Mouse (Mus musculus) intestine, postnatal 0 days (tissue): ENCODE data around the gene Nprl3. TPM values are rescaled to one million over a fixed set of nuclear protein-coding genes. Genes with fewer than 3 reads are reported as not detected.

Experiments used
- ATAC-seq: fragments of 200-750 bp; cut with Nextera tagmentation; 2 replicates; pipeline ENCODE4 v1.8.0; 2017; ENCODE audit warnings: mild to moderate bottlenecking, moderate TSS enrichment, moderate library complexity
- H3K27ac ChIP-seq: fragments of 300-500 bp; sonication (generic); 2 replicates; pipeline ENCODE4 v1.5.1; 2014; ENCODE audit warnings: mild to moderate bottlenecking, low read depth, low read length, moderate library complexity
- H3K27me3 ChIP-seq: fragments of 300-500 bp; sonication (generic); replicated peaks from 2 replicates; pipeline ENCODE4 v1.6.1; 2014; ENCODE audit warnings: low read length, mixed read lengths; ENCODE audit not compliant: control insufficient read depth, insufficient read depth
- H3K36me3 ChIP-seq: fragments of 300-500 bp; sonication (generic); 2 replicates; pipeline ENCODE4 v1.6.1; 2014; ENCODE audit warnings: mild to moderate bottlenecking, moderate library complexity; ENCODE audit not compliant: control insufficient read depth, insufficient read depth
- H3K4me1 ChIP-seq: fragments of 300-500 bp; sonication (generic); replicated peaks from 2 replicates; pipeline ENCODE4 v1.6.1; 2014; ENCODE audit warnings: antibody characterized with exemption, low read length, mixed read lengths; ENCODE audit not compliant: control insufficient read depth, insufficient read depth
- H3K4me2 ChIP-seq: fragments of 300-500 bp; sonication (generic); replicated peaks from 2 replicates; pipeline ENCODE4 v1.6.1; 2014; ENCODE audit warnings: low read depth, mild to moderate bottlenecking, moderate library complexity
- H3K4me3 ChIP-seq: fragments of 300-500 bp; sonication (generic); 2 replicates; pipeline ENCODE4 v1.5.1; 2014; ENCODE audit warnings: low read depth, low read length
- H3K9ac ChIP-seq: fragments of 300-500 bp; sonication (generic); 2 replicates; pipeline ENCODE4 v1.6.1; 2014; ENCODE audit warnings: mild to moderate bottlenecking, low read depth, low read length
- H3K9me3 ChIP-seq: fragments of 300-500 bp; sonication (generic); 2 replicates; pipeline ENCODE4 v1.6.1; 2016; ENCODE audit warnings: mixed run types; ENCODE audit not compliant: control insufficient read depth
- CTCF ChIP-seq: sonication (generic); IDR thresholded peaks from 2 replicates; pipeline ENCODE4 v1.5.1; 2016; ENCODE audit warnings: low read depth, mild to moderate bottlenecking, control low read depth, antibody characterized with exemption, moderate library complexity
- WGBS: fragments of 180-500 bp; shearing (Covaris S2); extraction: QIAGEN DNeasy Blood & Tissue Kit; methylation state at CpG from one replicate; pipeline ENCODE4 v1.1.7; 2014; 5-methylcytosine and 5-hydroxymethylcytosine counted together
- polyA plus RNA-seq: library from polyadenylated mRNA; unstranded; fragments of >200 nt; fragmentation: Nextera tagmentation; extraction: Ambion mirVana; gene quantifications from 2 replicates; pipeline ENCODE4 v1.2.1, GENCODE M21; 2015

Nprl3 gene
- polyA plus RNA-seq, 1 experiment from 2014 or later: 19.8 TPM

DNA sequence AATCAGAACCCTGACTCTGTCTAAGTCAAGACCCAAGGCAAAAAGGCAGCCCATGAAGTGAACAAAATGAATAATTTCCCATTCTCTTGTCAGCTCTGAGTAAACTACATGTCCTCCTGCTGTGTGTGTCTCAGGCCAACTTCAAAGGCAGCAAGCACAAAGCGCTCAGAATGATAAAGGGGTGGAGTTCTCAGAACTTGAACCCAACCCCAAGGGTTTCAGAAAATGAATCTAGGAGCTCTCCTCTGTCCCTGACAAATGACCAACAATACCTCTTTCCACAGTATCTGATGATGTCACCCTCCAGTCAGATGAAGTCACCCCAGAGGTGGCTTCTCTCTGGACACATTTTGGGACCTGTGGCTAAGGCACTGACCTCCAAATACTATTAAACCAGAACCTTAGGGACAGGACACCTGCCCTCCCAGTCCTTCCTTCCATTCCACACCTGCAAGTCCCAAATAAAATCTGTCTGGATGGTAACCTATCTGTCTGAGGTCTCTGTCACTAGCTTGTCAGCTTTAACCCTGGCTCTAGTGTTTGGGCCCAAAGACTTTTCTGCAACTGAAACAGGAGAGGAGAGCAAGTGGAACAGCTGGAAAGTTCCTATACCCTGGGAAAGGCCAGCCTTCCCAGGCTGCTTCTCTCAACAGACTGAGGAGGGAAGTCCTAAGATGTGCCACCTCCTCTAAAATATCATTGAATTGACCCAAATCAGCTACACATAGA is 14.1 kb upstream of the Nprl3 start:
- ATAC-seq: no peak
- no peak overlapping the region for H3K4me2 ChIP-seq
- H3K4me3 ChIP-seq: no peak overlapping the region
- H3K9ac ChIP-seq: no peak overlapping the region
- no peaks in the 10 kb centered on the region for H3K36me3 ChIP-seq
- peaks cover 5% of the 10 kb centered on the region; the same call in 1 of the 2 replicates for H3K27me3 ChIP-seq
- TF ChIP-seq CTCF: no peak
- H3K9me3 ChIP-seq: no peaks in the 10 kb centered on the region
- no peaks in the 10 kb centered on the region for H3K4me1 ChIP-seq
- no peak overlapping the region for H3K27ac ChIP-seq
- WGBS: 70% methylated on average over 1 of the region's 1 CpGs

DNA sequence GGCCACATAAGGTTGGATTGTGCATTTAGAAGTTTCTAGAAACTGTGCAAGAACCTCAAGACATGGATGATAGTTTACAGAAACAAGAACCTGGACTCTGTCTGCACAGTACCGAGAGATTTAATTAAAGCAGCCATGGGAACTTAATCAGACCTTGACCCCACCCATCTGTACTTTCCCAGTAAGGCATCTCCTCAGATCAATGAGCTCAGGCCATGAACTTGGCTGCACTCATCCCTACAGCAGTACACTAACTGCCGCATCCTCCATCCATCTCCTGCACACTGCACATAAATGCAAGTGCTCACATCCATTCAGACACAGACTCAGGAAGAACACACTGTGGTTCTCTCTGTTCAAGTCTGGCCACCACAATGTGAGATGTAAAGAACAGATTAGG is 13.1 kb upstream of the Nprl3 start:
- no peak for TF ChIP-seq CTCF
- H3K4me1 ChIP-seq: no peaks in the 10 kb centered on the region
- H3K27me3 ChIP-seq: peaks cover 11% of the 10 kb centered on the region; the same call in 1 of the 2 replicates
- H3K4me2 ChIP-seq: no peak overlapping the region
- no peak overlapping the region for H3K27ac ChIP-seq
- H3K36me3 ChIP-seq: no peaks in the 10 kb centered on the region
- H3K9me3 ChIP-seq: no peaks in the 10 kb centered on the region
- 57% methylated on average over 2 of the region's 2 CpGs for WGBS
- ATAC-seq: no peak
- no peak overlapping the region for H3K9ac ChIP-seq
- H3K4me3 ChIP-seq: no peak overlapping the region

DNA sequence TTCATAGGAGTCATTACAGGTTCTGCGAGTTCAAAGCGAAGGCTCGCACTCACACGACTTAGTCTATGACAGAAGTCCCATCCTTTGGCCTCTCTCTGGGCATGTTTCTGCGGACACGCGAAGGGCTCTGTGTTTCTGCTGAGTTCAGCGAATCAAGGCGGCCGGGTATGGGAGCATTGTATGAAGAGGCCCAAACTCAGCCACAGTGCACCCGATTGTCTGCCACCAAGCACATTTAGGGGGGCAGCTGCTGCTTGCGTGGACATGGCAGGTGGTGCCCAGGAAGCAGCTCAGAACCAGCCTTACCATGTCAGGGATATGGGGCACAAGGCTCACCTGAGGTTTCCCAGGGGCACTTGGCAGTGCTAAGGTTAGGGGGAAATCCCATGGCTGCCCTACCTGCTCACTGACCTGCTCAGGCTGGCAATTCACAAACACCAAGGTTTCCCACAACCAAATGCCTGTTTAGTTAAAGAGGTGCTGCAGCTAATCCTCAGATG is 11.0 kb upstream of the Nprl3 start:
- Histone ChIP-seq H3K27ac (no peak overlapping the region), H3K4me3 (no peak overlapping the region), H3K4me1 (no peaks in the 10 kb centered on the region), H3K36me3 (no peaks in the 10 kb centered on the region), H3K4me2 (no peak overlapping the region), H3K9ac (no peak overlapping the region), H3K9me3 (no peaks in the 10 kb centered on the region), H3K27me3 (peaks cover 11% of the 10 kb centered on the region; the same call in 1 of the 2 replicates)
- ATAC-seq: no peak
- 77% methylated on average over 12 of the region's 12 CpGs for WGBS
- no peak for TF ChIP-seq CTCF

DNA sequence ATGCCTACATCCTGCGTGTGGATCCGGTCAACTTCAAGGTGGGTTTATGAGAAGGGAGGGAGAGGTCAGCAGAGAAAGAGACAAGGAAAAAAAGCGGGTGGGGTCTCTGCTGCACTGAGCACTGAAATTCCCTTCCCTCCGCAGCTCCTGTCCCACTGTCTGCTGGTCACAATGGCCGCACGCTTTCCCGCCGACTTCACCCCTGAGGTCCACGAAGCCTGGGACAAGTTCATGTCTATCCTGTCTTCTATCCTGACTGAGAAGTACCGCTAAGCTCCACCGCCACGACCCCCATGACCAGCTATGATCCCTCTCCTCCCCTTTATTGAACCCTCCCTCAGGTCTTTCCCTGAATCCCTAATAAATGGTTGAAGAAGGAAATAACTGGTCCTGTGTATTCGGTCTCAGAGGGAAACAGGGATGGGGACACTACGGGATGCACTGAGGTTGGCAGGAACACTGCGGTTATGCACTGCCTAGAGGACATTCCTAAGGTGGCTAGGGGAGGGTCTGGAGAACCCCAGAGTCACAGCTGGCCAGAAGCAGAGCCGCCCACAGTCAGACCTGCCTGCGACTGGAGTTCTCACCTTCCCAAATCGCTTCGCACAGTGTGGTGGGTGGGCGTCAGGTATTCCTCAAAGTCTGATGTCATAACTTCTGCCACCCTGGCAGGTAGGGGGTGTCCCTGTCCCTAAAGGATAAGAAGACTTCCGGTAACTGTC is 10.4 kb upstream of the Nprl3 start:
- ATAC-seq: no peak
- no peaks in the 10 kb centered on the region for H3K36me3 ChIP-seq
- TF ChIP-seq CTCF: no peak

DNA sequence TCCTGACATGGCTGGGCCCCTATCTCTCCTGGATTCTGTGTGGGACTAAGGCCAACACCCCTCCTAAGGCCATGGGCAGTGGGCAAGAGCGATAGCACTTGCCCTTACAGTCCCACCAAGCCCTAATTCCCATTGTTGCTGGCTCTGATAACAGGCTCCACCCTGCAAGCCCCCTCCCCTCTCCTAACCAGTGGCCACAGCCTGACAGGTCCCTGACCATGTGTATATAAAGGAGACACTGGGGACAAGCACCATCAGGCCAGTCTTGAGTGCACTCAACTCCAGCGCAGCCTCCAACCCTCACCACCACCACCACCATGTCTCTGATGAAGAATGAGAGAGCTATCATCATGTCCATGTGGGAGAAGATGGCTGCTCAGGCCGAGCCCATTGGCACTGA is 8.8 kb upstream of the Nprl3 start, which contains the start of gene Hba-x:
Gene Hba-x, plus strand, starts transcription at position 54 of the 400 bp plus-strand sequence.
- Histone ChIP-seq H3K4me1 (no peaks in the 10 kb centered on the region), H3K9me3 (no peaks in the 10 kb centered on the region), H3K4me2 (no peak within 1 kb of the TSS), H3K27me3 (peaks cover 11% of the 10 kb centered on the region), H3K9ac (no peak within 1 kb of the TSS), H3K4me3 (no peak within 1 kb of the TSS), H3K27ac (no peak within 1 kb of the TSS), H3K36me3 (no peaks in the 10 kb centered on the region)
- 63% methylated on average over 3 of the region's 3 CpGs for WGBS
- ATAC-seq: no peak
- TF ChIP-seq CTCF: no peak

More for the DNA sequence above, 10.4 kb upstream of the Nprl3 start:
- Histone ChIP-seq H3K9ac (no peak overlapping the region), H3K4me2 (no peak overlapping the region), H3K9me3 (no peaks in the 10 kb centered on the region), H3K4me3 (no peak overlapping the region), H3K27ac (no peak overlapping the region), H3K27me3 (peaks cover 11% of the 10 kb centered on the region; the same call in 1 of the 2 replicates), H3K4me1 (no peaks in the 10 kb centered on the region)
- 60% methylated on average over 21 of the region's 21 CpGs for WGBS

DNA sequence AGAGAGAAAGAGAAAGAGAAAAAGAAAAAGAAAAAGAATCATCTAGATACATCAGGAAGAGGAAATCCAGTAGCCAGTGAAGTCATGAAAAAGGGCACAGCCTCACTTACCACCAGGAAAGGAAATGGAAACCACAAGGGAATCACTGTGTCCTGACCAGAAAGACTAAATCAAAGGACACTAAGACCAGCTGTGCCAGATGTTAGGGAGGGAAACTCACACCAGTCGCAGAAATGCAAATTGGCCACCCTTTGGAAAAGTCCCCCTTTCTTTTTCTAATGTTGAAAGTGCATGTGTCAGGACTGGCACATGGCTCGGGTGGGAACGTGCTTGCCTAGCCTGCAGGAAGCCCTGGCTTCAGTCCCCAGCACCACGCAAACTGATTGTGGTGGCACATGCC is 3.7 kb upstream of the Nprl3 start:
- no peak for TF ChIP-seq CTCF
- Histone ChIP-seq H3K4me3 (no peak overlapping the region), H3K27me3 (peaks cover 1% of the 10 kb centered on the region), H3K4me2 (no peak overlapping the region), H3K36me3 (no peaks in the 10 kb centered on the region), H3K9me3 (no peaks in the 10 kb centered on the region), H3K27ac (no peak overlapping the region), H3K4me1 (peaks cover 3% of the 10 kb centered on the region; the same call in 1 of the 2 replicates), H3K9ac (no peak overlapping the region)
- ATAC-seq: no peak
- 58% methylated on average over 4 of the region's 4 CpGs for WGBS
